Mouse (Mus musculus) heart, postnatal 14 days (tissue): ENCODE measurements around the gene Trim71. TPM values are rescaled to one million over a fixed set of nuclear protein-coding genes. Genes with fewer than 3 reads are reported as not detected.
A peak's percentile ranks its signal among the peaks of the same experiment; 100 is the strongest.
"Not testable (repeated sequence)": the region's sequence is repeated elsewhere in the genome, so short reads cannot be mapped to it uniquely, and the experiment has no call there.

Experiments
- DNase-seq, 2 experiments: peaks; one replicate each; pipeline ENCODE4 v3.0.0; 2021 to 2022
- intact Hi-C: fragments of 180-260 bp; cut with DNase I; formaldehyde crosslinking; loops from one replicate; pipeline ENCODE4 v1.15.1; 2025
- total RNA-seq, 2 experiments: library from RNA; stranded (reverse); gene quantifications; 2 replicates each; pipeline ENCODE4 v1.2.3; 2021

The Trim71 gene
- total RNA-seq, 2 experiments from 2014 or later, result not detected

GRCm38 (mm10) chr9:114528680-114529048 is 35.5 kb downstream of the Trim71 start:
- peak; percentile 26 to 30 for DNase-seq

GRCm38 (mm10) chr9:114527992-114528679 is 36.0 kb downstream of the Trim71 start:
- intact Hi-C loops, result no loop called here
- peak; percentile 7 to 22 for DNase-seq

More at GRCm38 (mm10) chr9:114528680-114529048, 35.5 kb downstream of the Trim71 start:
- intact Hi-C loops, result no loop called here

DNA sequence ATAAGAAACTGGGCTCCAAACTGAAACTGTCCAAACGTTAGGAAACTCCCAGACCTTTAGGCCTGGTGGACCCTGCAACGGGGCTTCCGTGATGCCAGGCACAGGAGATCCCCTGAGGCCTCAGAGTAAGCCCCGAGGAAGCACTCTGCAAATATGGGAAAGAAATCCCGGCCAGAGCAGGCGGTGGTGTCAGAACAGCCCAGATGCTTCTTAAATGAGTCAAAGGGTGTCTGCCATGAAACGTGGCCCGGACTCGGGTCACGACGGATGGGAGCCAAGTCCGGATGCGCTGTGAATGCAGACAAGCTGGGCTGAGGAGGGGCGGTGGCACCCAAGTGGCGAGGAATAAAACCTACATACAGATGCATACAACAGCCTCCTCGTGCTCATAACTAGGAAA is 37.1 kb downstream of the Trim71 start:
- intact Hi-C loops, result no loop called here
- DNase-seq, result peak; percentile 41 to 57

DNA sequence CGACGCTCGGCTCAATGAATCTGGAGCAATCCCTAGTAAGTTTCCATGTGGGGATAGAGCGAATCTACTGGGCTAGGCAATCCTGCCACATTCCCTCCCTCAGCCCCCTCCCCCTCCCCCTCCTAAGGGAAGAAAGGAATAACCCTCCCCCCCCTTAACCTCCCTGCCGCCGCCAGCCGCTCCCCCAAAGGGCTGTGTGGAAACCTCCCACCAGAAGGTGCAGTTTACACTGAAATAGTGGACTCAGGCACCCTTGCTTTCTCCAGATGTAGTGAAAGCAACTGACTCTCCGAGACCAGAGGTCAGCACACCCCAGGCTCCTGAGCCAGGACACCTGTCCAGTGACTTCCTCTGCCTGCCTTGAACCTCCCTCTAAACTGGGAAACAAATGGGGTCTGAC is 37.6 kb downstream of the Trim71 start:
- intact Hi-C loops, result no loop called here
- no peak for DNase-seq

DNA sequence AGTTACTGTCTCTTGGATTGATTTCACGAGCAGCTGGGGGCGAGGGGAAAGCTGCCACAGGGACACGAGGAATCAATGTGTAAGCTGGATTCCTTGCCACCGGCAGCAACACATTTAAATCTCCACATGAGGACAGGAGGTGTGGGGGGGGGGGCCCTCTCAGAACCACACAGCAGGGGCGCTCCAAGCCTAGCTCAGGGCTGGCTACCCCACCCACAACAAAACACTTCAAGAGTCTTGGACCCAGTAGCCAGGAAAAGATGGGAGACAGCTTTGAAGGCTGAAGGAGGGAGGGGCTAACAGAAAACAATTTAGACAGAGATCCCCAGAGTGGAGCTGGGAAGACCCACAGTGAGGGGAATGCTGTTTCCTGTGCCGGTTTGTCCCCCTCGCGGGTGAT is 38.3 kb downstream of the Trim71 start:
- no peak for DNase-seq
- intact Hi-C loops, result no loop called here

DNA sequence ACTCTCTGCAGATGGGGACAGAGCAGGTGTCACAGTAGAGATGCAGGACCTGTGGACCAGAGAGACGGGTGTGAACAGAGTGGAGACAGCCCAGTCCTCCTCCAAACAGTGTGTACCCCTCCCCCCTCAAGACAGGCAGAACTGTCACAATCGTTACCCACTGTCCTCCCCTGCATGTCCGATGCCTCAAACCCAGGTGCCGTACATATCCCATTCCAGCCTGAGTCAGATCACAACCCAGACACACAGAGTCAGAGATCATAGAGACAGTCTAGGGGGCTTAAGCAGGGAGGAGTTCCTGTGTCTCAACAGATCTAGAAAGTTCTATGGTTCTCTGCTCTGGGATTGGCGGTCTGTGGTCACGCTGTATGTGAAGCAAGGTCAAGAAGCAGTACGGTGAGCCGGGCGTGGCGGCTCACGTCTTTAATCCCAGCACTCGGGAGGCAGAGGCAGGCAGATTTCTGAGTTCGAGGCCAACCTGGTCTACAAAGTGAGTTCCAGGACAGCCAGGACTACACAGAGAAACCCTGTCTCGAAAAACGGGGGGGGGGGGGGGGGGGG is 39.0 kb downstream of the Trim71 start:
- intact Hi-C loops, result no loop called here
- no peak for DNase-seq

GRCm38 (mm10) chr9:114522501-114522900 is 41.7 kb downstream of the Trim71 start:
- DNase-seq, result no peak

GRCm38 (mm10) chr9:114522041-114522440 is 42.1 kb downstream of the Trim71 start:
- intact Hi-C loops, result no loop called here
- DNase-seq, result no peak

More at GRCm38 (mm10) chr9:114522501-114522900, 41.7 kb downstream of the Trim71 start:
- intact Hi-C loops, result no loop called here

DNA sequence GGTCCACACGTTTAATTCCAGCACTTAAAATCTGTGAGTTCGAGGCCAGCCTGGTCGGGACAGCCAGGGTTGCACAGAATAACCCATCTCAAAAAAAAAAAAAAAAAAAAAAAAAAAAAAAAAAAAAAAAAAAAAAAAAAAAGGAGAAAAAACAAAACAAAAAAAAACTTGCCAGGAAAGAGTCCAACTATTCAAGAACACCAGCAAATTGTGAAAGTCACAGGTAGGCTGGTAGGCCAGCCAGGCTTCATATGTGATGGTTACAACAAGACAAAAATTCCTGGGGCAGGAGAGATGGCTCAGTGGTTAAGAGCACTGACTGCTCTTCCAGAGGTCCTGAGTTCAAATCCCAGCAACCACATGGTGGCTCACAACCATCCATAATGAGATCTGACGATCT is 43.6 kb downstream of the Trim71 start:
- DNase-seq, intact Hi-C loops: not testable (repeated sequence)

GRCm38 (mm10) chr9:114518812-114519477 is 45.2 kb downstream of the Trim71 start:
- intact Hi-C loops, result loop anchor here (5.0 kb wide), 1 partner anchor 63 kb away; no protein-coding TSS in a partner anchor
- no peak for DNase-seq

- intact Hi-C loops, result loop anchor here (5.0 kb wide), 1 partner anchor 64 kb away; no protein-coding TSS in a partner anchor
- no peak for DNase-seq
Observed at GRCm38 (mm10) chr9:114517924-114518497, 46.2 kb downstream of the Trim71 start.

GRCm38 (mm10) chr9:114515364-114515763 is 48.8 kb downstream of the Trim71 start, which contains the start of gene C130032M10Rik:
Gene C130032M10Rik (plus strand): TSS chr9:114515697.
- DNase-seq, result no peak
- intact Hi-C loops, result loop anchor here (5.0 kb wide), 1 partner anchor 67 kb away; no protein-coding TSS in a partner anchor

DNA sequence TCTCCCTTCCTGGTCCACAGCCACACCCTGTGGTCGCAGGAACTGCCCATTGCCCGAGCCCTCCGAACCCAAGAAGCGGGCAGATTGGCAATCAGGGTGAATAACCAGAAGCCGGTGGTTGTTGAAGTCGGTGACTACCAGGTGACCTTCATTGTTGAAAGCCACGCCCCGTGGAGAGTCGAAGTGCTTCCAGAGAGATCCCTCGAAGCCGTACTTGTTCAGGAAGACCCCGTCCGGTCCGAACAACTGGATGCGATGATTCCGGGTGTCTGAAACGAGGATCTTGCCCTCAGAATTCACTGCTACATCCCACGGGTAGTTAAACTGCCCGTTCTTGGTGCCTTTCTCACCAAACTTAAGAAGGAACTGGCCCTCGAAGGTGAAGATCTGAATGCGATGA is 51.3 kb downstream of the Trim71 start:
- no peak for DNase-seq
- intact Hi-C loops, result no loop called here

- intact Hi-C loops, result no loop called here
- no peak for DNase-seq
Observed at GRCm38 (mm10) chr9:114509785-114510184, 54.4 kb downstream of the Trim71 start.

- no peak for DNase-seq
- intact Hi-C loops, result no loop called here
Observed at GRCm38 (mm10) chr9:114507421-114507820, 56.7 kb downstream of the Trim71 start.

GRCm38 (mm10) chr9:114506564-114506963 is 57.6 kb downstream of the Trim71 start:
- intact Hi-C loops, result no loop called here
- no peak for DNase-seq

DNA sequence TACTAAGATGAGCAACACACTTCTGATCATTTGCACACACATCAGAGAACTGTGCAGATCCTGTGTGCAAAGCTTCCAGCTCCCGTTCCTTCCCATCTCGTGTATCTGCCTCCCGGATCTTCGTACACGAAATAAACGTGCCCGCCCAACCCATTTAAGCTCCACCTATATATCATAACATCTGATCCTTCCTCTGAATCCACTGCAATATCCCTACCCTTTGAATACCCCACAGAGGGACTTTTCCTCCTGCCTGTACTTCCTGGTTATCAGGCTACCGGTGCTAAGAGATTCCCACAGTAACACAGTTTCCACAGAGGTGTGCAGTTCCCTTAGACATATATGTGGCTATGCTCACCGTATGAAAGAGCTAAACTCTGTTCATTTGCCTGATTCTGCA is 59.4 kb downstream of the Trim71 start, which contains the start of gene Ccr4:
TSS of gene Ccr4 (minus strand) at position 101 of the 400 bp plus-strand sequence.
- intact Hi-C loops, result no loop called here
- no peak for DNase-seq

DNA sequence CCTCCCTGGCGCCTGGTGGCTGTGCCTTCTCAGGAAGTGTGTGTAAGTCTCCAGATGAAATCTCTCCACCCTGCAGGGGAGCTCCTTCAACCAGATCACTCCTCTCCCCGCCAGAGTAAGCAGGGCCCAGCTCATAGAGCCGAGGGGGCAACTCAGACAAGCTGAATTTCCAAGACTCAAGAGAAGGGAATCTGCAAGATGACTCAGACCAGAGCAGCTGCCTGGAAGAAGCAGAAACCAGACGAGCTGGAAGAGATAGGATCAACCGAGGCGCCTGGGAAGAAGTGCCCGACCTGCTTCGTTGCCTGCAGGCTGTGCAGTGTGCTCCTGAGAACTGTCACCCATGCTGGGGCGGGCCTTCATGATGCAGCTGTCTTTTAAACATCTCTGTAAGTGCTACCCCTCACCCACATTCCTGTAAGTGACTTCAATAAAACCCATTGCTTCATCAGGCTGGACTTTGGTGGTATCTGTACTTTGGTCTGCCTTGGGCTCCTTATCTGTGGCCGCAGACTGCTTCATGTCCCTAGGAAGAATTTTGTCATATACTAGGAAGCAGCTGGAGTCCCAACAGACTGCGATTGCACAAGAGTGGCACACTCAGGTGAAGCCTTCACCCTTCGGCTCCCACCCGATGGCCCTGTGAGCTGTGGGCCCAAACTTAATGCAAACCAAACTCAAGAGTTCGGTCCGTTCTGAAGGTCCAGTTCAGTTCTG is 61.3 kb downstream of the Trim71 start:
- intact Hi-C loops, result no loop called here

GRCm38 (mm10) chr9:114501913-114502312 is 62.3 kb downstream of the Trim71 start:
- DNase-seq, result no peak
- intact Hi-C loops, result loop anchor here (2.0 kb wide), 1 partner anchor 79 kb away; no protein-coding TSS in a partner anchor

More for the DNA sequence above, 61.3 kb downstream of the Trim71 start:
- no peak for DNase-seq

- DNase-seq, result no peak
- intact Hi-C loops, result loop anchor here (2.0 kb wide), 1 partner anchor 80 kb away; no protein-coding TSS in a partner anchor
Observed at GRCm38 (mm10) chr9:114501111-114501510, 63.1 kb downstream of the Trim71 start.
